Mouse (Mus musculus): Measurements from ENCODE around the gene Myo16.

Myo16 gene

GRCm38 (mm10) chr8:10153611-10154438, at the start of gene Myo16:
TSS of gene Myo16 (plus strand) at chr8:10153911.
- no peak for DNase-seq

DNA sequence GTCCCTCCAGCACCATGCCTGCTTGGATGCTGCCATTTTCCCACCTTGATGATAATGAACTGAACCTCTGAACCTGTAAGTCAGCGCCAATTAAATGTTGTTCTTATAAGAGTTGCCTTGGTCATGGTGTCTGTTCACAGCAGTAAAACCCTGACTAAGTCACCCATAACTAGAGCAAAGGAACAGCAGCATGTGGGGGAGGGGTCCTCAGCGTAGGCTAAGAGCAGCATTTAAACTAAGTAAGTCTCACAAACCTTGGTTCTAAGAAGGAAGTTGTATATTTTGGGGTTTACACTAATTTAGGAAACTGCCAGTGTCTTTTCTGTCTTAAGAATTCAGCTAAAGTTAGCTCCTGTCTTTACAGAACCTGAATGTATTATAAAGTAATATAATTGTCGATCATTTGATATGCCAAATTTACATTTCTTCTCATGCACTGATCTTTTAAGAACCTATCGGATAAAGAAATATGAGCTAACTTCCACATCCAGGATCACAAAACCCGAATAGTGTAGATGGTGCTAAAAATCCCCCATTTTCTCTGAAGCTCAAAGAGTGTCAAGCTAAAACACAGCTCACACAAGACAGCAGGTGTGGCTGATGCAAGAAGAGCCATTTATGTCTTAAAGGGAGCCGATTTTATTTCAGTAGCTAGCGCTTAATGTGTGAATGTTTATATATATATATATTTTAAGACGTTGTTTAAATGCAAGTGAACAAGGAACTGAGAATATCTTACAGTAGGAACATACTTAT, 45.0 kb upstream of the Myo16 start:
- no peak for DNase-seq

DNA sequence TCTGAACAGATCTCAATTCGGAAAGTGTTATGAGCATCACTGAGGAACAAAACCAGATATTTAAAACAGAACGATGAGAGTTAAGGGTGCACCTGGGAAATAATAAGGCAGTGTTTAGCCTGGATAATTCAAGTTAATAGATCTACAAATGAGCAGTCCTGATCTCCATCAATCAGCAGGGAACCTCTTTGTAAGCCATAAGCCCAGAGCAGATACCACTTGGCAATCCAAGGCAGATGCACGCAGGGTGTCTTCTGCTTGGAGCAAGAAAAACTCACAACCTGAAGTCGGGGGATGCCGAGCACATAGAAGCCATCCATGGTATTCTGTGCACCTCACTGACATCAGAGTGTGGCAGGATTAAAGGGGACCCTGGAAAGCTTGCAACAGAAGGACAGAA, 31.0 kb upstream of the Myo16 start:
- DNase-seq = no peak

DNA sequence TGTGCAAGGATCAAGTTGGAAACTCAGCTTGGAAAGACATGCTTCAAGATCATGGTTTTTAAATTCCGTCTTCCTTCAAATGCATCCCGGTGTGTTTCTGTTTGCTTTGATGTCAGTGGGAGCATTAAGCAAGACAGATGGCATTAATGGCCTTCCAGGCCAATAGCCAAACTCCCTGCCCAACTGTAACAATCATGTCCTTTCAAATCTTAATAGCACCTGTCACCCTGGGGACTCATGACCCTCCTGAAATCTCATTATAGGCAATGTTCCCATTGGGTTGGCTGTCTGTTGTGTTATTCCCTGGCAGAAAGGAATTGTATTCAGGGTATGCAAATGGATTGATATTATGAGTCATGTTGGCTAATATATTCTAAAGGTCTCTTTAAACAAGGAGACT, 30.3 kb upstream of the Myo16 start:
- DNase-seq = no peak

- no peak for DNase-seq
These were observed 28.0 kb upstream of the Myo16 start for GRCm38 (mm10) chr8:10125684-10126083.

GRCm38 (mm10) chr8:10130513-10131414, 22.9 kb upstream of the Myo16 start:
- DNase-seq = peak; percentile 61

- peak; percentile 7 for DNase-seq
These were observed 14.2 kb upstream of the Myo16 start for GRCm38 (mm10) chr8:10139536-10139935.

GRCm38 (mm10) chr8:10143961-10144360, 9.8 kb upstream of the Myo16 start:
- no peak for DNase-seq

DNA sequence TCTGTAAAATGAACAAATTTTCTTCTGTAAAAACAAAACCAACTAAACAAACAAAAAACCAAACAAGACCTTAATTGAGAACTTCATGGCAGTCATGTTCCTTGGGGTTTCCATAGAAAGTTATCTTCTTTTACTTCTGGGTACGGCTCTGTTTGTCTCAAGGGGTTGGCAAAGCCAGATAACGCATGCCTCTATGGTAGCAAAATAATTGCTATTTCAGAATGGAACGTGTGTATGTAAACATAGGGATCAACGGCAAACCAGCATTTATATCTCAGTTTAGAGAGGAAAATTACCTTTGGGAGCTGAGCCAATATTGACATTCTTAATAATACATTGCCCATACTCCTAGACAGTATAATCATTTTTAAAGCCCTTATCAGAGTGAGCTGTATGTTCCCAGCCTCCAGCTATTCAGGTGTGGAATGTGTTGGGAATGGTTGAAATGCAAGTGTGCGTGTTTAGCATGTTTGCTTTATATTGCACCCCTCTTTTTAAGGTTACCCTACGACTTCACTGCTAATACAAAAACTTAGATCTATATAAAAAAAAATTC, 1.9 kb upstream of the Myo16 start:
- no peak for DNase-seq

DNA sequence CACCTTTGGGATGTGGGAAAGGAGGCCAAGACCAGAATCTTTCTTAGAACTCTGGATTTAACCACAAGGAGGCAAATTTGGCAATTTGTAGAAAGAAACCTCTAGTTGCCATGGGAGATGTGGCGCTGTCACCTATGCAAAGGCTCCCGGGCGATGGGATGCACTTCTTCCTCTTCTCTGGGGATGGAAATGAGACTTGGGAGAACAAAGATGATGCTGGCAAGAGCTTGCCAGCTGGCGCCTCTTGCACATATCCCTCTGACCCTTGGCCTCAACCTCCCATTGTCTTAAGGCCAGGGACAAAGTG, 681 bp downstream of the Myo16 start:
- no peak for DNase-seq

- DNase-seq = no peak
These were observed 1.4 kb downstream of the Myo16 start for GRCm38 (mm10) chr8:10155075-10155474.

- DNase-seq = no peak
These were observed 7.4 kb downstream of the Myo16 start for GRCm38 (mm10) chr8:10161106-10161505.

GRCm38 (mm10) chr8:10164959-10165358, 11.2 kb downstream of the Myo16 start:
- DNase-seq = no peak

DNA sequence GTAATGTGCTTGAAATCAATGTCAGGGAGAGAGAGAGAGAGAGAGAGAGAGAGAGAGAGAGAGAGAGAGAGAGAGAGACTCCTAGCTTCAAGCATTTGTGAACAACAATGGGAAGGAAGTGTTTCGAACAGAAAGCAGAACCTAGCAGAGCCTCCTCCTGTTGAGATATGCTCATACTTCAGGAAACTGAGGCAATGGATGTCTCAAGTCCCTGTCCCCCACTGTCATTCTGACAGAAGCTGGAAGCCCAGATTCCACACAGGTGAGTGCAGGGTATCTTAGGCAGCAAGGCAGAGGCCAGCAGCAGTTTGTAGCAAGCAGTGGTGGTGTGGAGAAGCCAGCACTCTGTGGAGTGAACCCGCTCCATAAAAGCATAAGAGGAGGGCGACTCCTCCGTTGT, 14.6 kb downstream of the Myo16 start:
- no peak for DNase-seq

GRCm38 (mm10) chr8:10169894-10170293, 16.2 kb downstream of the Myo16 start:
- DNase-seq = no peak

- no peak for DNase-seq
These were observed 17.6 kb downstream of the Myo16 start for GRCm38 (mm10) chr8:10171321-10171720.

- no peak for DNase-seq
These were observed 18.6 kb downstream of the Myo16 start for GRCm38 (mm10) chr8:10172278-10172677.

GRCm38 (mm10) chr8:10173033-10173747, 19.5 kb downstream of the Myo16 start:
- no peak for DNase-seq

DNA sequence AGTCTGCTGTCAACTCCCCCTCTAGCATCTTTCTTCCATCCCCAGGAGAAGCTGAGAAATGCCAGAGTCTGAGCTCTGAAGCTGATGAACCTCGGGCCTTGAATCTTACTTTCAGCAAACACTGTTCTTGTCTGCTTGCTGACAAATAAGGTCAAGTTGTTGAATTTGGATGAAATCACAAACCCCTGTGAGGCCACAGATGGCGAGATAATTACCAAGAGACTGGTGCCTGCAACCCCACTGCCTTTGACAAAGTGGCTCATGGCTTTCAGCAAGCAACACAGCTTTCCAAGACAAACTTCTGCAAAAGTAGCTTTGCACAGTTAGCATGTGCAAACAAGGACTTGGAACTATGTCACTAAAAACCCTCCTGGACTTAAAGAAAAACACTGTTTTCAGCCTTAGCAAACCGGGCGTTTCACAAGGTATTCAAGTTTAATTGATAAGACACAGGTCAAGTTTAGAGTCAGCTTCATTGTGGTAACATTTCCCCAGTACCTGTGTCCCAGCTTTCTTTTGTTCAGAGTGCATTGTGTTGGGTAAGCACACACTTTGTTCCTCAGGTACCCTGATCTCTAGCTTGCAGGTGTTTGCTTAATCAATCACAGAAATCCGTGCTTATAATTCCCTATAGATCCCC, 20.6 kb downstream of the Myo16 start:
- DNase-seq = no peak

DNA sequence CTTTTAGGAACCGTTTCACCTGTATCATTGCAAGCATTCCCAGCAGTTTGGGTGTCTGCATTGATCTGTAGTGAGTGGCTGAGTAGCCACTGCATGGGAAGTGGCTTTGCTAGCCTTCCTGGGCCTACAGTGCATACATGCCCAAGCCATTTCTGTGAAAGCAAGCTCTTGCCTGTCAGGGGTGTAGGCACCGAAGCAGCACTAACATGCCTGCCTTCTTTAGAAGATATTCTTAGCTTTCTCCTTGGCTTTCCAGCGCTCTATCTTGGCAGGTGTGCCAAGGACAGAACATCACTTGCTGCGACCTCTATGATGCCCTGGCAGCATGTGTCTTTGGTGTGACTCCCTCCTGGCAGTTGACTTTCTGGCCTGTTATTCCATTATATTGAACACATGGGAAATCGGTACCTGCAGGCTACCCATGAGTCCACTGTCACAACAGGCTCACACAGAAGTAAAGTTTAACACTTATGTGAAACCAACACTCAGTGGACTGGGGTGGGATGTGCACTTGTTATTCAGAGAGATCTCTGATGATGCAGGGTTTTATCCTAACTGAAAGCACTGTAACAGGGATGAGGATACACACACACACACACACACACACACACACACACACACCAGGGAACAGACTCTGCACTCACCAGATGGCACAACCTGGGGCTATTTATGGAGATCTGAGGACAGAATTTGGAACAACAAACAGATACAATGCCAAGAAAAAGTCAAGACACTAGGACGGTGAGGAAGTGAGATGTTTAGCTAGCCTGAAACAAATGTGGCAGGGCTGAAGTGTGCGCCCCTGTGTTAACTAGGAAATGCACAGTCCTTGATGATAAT, 21.4 kb downstream of the Myo16 start:
- no peak for DNase-seq

DNA sequence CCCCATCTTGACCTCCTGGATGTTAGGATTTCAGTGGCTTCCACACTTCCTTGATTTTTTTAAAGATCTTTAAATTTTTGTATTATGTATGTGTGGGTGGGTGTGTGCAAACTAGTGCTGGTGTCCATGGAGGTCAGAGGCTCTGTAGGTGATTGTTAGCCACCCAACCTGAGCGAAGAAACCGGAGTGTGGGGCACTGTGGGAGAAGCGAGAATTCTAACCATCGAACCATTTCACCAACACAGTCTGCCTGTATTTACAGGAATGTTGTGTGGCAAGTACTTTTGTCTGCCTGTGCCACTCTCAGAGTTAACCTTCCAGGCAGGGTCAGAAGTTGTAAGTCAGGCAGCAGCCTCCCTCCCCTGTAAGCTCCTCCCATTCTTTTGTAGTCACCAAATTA, 22.3 kb downstream of the Myo16 start:
- no peak for DNase-seq

Data from lung, postnatal 36 days (tissue).